Mouse (Mus musculus) cerebellum, adult 2 months (tissue): ENCODE measurements at regions not wholly inside any gene's neighbourhood (a gene's known extent, or its start where the extent isn't known, plus 50 kb on each side); places are given as distances from the start of the nearest gene placed in this dataset.

ENCODE experiments used
- DNase-seq, 2 experiments: peaks; one replicate each; pipeline ENCODE4 v3.0.0; 2021
- H3K27ac ChIP-seq: fragments of 200-500 bp; 2 replicates; pipeline ENCODE4 v1.5.1; 2012; ENCODE audit warnings: low read length, control low read depth, inconsistent platforms; ENCODE audit not compliant: insufficient read depth
- H3K27me3 ChIP-seq: fragments of 200-500 bp; 2 replicates; pipeline ENCODE4 v1.6.1; 2012; ENCODE audit warnings: inconsistent platforms, mild to moderate bottlenecking, low read length, moderate library complexity; ENCODE audit not compliant: control insufficient read depth, insufficient read depth
- H3K4me1 ChIP-seq: fragments of 200-500 bp; 2 replicates; pipeline ENCODE4 v1.6.1; 2011; ENCODE audit warnings: low read length; ENCODE audit not compliant: control insufficient read depth, insufficient read depth
- H3K4me3 ChIP-seq: fragments of 200-500 bp; replicated peaks from 2 replicates; pipeline ENCODE3; 2011; ENCODE audit warnings: mild to moderate bottlenecking, low read depth, low read length, control low read depth; ENCODE audit not compliant: insufficient read depth
- CTCF ChIP-seq: fragments of 200-500 bp; IDR thresholded peaks from 2 replicates; pipeline ENCODE4 v1.5.1; 2011; ENCODE audit warnings: low read depth, mild to moderate bottlenecking, control low read depth, low read length, moderate library complexity, borderline replicate concordance; ENCODE audit not compliant: insufficient read depth
- POLR2A ChIP-seq: fragments of 200-500 bp; IDR thresholded peaks from 2 replicates; pipeline ENCODE4 v1.6.1; 2011; ENCODE audit warnings: low read length, control low read depth, borderline replicate concordance; ENCODE audit not compliant: insufficient read depth
- WGBS: fragments of 180-500 bp; shearing (Covaris S2); methylation state at CpG from one replicate; pipeline ENCODE4 v1.1.7; 2018; 5-methylcytosine and 5-hydroxymethylcytosine counted together

GRCm38 (mm10) chr19:23061081-23061640, 79.9 kb upstream of the Klf9 start:
- Histone ChIP-seq H3K4me1 (peaks cover 8% of the 10 kb centered on the region; the same call in 1 of the 2 replicates), H3K27me3 (no peaks in the 10 kb centered on the region), H3K27ac (no peak overlapping the region), H3K4me3 (no peak overlapping the region)
- DNase-seq = no peak
- WGBS = 79% methylated on average over 9 of the region's 9 CpGs
- TF ChIP-seq POLR2A (no peak), CTCF (no peak)

- TF ChIP-seq CTCF = no peak
- no peak for TF ChIP-seq POLR2A
- H3K4me3 ChIP-seq = no peak overlapping the region
- no peaks in the 10 kb centered on the region for H3K27me3 ChIP-seq
- peaks cover 8% of the 10 kb centered on the region; the same call in 1 of the 2 replicates for H3K4me1 ChIP-seq
- DNase-seq = no peak
- 70% methylated on average over 2 of the region's 2 CpGs for WGBS
- no peak overlapping the region for H3K27ac ChIP-seq
These were observed 79.1 kb upstream of the Klf9 start for GRCm38 (mm10) chr19:23061906-23062305.

- H3K4me3 ChIP-seq = no peak overlapping the region
- WGBS = 93% methylated on average over 5 of the region's 5 CpGs
- peaks cover 2% of the 10 kb centered on the region; the same call in 1 of the 2 replicates for H3K4me1 ChIP-seq
- H3K27me3 ChIP-seq = no peaks in the 10 kb centered on the region
- no peak for DNase-seq
- H3K27ac ChIP-seq = no peak overlapping the region
- TF ChIP-seq CTCF = no peak
- no peak for TF ChIP-seq POLR2A
These were observed 78.2 kb upstream of the Klf9 start for GRCm38 (mm10) chr19:23062851-23063250.

- 91% methylated on average over 5 of the region's 5 CpGs for WGBS
- Histone ChIP-seq H3K4me1 (no peaks in the 10 kb centered on the region), H3K27ac (no peak overlapping the region), H3K27me3 (no peaks in the 10 kb centered on the region), H3K4me3 (no peak overlapping the region)
- no peak for DNase-seq
- no peak for TF ChIP-seq CTCF
- TF ChIP-seq POLR2A = no peak
These were observed 75.5 kb upstream of the Klf9 start for GRCm38 (mm10) chr19:23065548-23065947.

- TF ChIP-seq CTCF (no peak), POLR2A (no peak)
- H3K4me3 ChIP-seq = no peak overlapping the region
- no peak for DNase-seq
- H3K27me3 ChIP-seq = no peaks in the 10 kb centered on the region
- 90% methylated on average over 2 of the region's 2 CpGs for WGBS
- H3K27ac ChIP-seq = no peak overlapping the region
- H3K4me1 ChIP-seq = no peaks in the 10 kb centered on the region
These were observed 74.3 kb upstream of the Klf9 start for GRCm38 (mm10) chr19:23066726-23067125.

DNA sequence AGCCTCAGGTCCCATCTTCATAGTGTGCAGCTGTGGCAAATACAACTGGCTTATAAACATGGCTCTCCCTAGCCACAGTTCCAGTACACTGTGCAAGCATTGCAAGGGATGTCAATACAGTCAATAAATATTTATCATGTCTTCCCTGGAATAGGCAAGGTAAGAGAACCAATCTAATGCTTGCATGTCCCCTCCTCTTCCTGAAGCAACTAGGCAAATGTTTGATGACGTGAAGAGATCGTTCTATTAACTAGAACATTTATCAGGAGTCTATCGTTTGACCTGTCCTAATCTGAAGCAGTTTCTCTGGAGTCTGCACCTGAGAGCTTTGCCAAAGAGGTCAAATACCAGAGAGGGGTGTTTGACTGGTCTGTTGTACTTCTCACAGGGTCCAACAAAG, 72.4 kb upstream of the Klf9 start:
- WGBS = 91% methylated on average over 3 of the region's 3 CpGs
- Histone ChIP-seq H3K27me3 (no peaks in the 10 kb centered on the region), H3K27ac (no peak overlapping the region), H3K4me3 (no peak overlapping the region), H3K4me1 (no peaks in the 10 kb centered on the region)
- no peak for DNase-seq
- TF ChIP-seq CTCF (no peak), POLR2A (no peak)

DNA sequence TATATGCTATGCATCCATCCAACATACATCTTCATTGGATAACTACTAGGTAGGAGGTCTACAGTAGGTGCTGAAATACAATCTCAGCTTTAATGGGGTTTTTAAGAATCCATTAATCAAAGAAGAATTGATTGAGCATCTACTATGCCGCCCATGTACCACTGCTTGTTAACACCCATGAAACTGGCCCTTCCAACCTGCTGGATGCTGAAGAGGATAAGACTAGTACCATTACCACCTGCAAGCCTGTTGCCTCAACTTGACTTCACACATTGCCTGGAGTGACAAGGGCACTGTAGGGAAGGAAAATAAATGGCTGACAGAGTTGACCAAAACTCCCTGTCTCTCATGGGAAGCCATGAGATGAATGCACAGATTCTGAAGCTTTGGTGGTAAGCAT, 71.4 kb upstream of the Klf9 start:
- no peaks in the 10 kb centered on the region for H3K27me3 ChIP-seq
- WGBS = 100% methylated on average over 1 of the region's 1 CpGs
- H3K4me1 ChIP-seq = no peaks in the 10 kb centered on the region
- H3K4me3 ChIP-seq = no peak overlapping the region
- H3K27ac ChIP-seq = no peak overlapping the region
- no peak for DNase-seq
- TF ChIP-seq POLR2A = no peak
- TF ChIP-seq CTCF = no peak

DNA sequence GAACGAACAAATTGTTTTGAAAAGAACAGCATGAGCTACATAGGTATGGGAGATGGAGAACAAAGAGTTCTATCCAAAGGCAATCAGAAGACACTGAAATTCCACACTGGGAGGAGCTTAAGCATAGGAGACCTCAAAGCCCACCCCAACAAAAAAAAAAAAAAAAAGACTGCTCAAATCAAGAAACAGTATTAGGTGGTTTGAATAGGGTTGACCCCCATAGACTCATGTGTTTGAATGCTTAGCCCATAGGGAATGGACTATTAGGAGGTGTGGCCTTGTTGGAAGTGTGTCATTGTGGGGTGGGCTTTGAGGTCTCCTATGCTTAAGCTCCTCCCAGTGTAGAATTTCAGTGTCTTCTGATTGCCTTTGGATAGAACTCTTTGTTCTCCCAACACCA, 70.0 kb upstream of the Klf9 start:
- no peak for DNase-seq
- Histone ChIP-seq H3K4me3 (no peak overlapping the region), H3K4me1 (no peaks in the 10 kb centered on the region), H3K27ac (no peak overlapping the region), H3K27me3 (no peaks in the 10 kb centered on the region)
- TF ChIP-seq POLR2A (no peak), CTCF (no peak)
- 67% methylated on average over 1 of the region's 1 CpGs for WGBS
